Mouse (Mus musculus): ENCODE measurements around the gene Slitrk2.
A peak's percentile ranks its signal among the peaks of the same experiment; 100 is the strongest.

The Slitrk2 gene

DNA sequence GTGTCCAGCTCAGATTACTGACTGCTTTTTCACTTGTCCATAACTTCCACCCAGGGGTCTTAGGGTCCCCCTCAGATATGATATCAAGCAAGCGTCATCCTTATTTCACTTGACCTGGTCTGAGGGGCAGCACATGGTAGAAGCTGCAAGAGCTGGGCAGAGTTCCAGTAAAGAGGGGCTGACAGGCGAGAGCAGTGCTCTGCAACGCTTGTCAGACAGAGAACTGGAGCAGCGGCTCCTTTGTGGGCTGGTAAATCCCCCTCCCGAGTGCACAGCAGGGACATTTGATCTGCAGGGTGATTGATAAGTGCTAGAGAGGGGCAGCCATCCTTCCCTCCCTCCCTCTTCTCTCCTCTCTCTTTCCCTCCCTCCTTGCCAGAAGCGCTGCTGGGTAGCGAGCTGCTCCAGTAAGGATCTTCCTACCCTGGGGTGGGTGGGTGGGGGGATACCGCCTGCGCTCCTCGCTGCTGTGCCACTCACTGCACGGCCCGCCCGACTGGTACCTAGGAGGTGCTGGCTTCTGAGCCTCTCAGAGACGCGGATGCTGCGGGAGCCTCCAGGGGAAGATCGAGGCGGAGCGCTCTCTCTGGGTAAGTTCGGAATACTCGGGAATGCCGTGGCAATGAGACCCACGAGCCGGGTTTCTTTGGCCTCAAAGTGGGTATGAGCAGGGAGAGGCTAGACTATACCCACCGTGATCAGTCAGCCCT is at the start of gene Slitrk2:
Gene Slitrk2, plus strand, starts transcription at position 408 of the 710 bp plus-strand sequence.
- DNase-seq = peak; percentile 47

DNA sequence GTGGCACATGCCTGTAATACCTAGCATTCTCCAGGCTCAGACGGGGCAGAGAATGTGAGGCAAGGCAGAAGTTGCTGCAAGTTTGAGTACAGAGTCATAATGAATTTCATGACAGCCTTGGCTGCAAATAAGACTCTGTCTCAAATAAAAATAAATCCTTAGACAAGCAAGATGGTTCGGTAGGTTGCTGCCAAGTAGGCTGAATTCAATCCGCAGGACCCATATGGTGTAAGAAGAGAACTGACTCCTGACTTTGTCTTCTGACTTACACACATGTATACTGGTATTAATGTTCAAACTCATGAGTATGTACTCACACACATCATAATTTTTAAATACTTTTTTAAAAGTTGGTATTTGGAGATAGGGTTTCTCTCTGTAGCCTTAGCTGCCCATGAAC is 43.6 kb upstream of the Slitrk2 start:
- DNase-seq = no peak

DNA sequence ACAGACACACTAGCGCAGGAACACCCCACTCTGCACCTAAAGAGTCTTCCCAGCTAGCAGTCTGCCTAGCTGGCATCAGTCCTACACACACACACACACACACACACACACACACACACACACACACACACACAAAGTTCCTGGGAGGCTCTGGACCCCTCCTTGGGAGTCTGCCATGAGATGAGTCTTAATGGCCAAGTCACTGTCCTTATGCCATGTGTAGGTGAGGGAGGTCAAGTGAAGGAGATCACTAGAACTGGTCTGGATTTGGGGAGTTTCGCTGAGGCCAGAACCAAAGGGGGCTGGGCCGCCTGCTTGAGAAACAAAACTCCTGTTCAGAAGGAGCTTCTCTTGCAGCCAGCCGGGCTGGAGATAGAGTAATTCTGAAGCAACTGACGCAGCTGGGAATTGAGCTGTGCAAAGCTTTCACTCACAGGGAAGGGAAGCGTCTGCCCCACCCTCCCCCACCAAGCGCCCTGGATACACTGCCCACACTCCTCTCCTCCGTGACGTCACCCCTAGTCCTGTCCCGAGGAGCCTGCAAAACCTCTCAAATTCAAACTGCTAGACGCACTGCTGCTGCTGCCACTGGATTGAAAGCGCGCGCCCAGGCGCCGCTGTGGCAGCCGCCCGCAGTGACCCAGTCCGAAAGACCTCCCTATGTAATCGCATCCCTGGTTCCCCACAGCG is 3.5 kb downstream of the Slitrk2 start:
- peak; percentile 62 for DNase-seq

DNA sequence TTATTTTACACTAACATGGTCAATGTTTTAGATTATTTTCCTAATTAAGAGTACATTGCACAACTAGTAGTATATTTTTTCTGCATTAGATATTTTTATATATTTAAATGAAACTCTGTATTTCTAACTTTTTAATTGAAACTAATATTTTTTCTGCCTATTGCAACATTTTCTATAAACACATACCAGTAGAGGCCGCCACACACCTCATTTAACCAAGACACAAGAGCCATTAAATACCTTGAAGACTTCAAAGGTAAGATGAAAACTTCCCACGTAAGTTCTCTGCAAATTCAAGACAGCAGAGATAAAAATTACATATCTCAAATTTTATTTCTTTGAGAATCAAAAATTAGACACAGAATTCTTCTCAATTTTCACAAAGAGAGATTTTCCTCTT is 8.2 kb downstream of the Slitrk2 start:
- DNase-seq = no peak

DNA sequence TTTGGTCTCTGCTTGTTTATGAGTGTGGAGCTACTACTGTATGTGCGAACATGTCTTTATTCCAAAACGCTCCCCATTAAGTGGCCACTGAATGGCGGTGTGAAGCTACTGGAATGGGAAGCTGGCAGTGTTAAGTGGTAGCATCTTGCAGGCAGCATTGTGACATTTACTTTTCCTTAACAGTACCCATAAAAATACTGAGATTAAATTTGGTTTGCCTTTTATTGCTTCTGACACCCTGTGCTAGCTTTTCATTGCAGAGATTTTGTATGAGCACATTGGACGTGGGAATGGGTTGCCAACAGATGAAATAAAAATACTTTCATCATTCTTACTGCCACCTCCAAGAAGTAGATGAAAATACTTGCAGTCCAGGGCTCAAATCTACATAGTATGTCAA is 27.8 kb downstream of the Slitrk2 start:
- no peak for DNase-seq

DNA sequence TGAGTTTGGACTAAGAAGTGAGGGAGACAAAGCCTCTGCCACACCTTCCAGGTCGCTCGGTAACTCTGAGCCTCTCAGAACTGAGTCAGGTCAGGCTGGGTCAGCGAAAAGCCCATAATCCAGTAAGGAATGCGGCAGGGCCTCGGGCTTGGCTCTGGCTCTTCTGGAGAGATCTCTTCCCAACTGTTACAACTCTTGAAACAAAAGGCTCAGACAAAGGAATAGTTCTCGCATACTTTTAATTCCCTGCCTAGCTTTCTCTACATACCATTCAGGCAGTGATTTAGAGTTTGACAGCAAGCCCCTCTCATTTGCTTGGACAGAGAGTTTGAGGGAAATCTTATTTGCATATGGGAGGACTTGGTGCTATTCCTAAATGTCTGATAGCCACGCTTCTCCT is 29.5 kb downstream of the Slitrk2 start:
- no peak for DNase-seq

All from right cerebral cortex, postnatal 14 days (tissue).